Mouse (Mus musculus) limb, embryonic 12.5 days (tissue): ENCODE measurements around the gene Slc9a5. TPM values are rescaled to one million over a fixed set of nuclear protein-coding genes. Genes with fewer than 3 reads are reported as not detected.

ENCODE experiments used
- ATAC-seq: fragments of 200-750 bp; cut with Nextera tagmentation; 2 replicates; pipeline ENCODE4 v1.8.0; 2017; ENCODE audit warnings: low read depth, moderate TSS enrichment; ENCODE audit not compliant: insufficient number of reproducible peaks, insufficient read depth, low FRiP score, low TSS enrichment
- H3K27ac ChIP-seq: fragments of 300-500 bp; sonication (generic); 2 replicates; pipeline ENCODE4 v1.5.1; 2016; ENCODE audit warnings: mild to moderate bottlenecking, moderate library complexity
- H3K27me3 ChIP-seq: fragments of 300-500 bp; sonication (generic); 2 replicates; pipeline ENCODE4 v1.6.1; 2016; ENCODE audit warnings: mild to moderate bottlenecking, moderate library complexity
- H3K36me3 ChIP-seq: fragments of 300-500 bp; sonication (generic); 2 replicates; pipeline ENCODE4 v1.6.1; 2016; ENCODE audit warnings: mild to moderate bottlenecking, moderate library complexity
- H3K4me1 ChIP-seq: fragments of 300-500 bp; sonication (generic); replicated peaks from 2 replicates; pipeline ENCODE4 v1.6.1; 2016
- H3K4me2 ChIP-seq: fragments of 300-500 bp; sonication (generic); 2 replicates; pipeline ENCODE4 v1.6.1; 2016; ENCODE audit warnings: mild to moderate bottlenecking, moderate library complexity
- H3K4me3 ChIP-seq: fragments of 300-500 bp; sonication (generic); replicated peaks from 2 replicates; pipeline ENCODE4 v1.5.1; 2016; ENCODE audit warnings: mild to moderate bottlenecking
- H3K9ac ChIP-seq: fragments of 300-500 bp; sonication (generic); replicated peaks from 2 replicates; pipeline ENCODE4 v1.6.1; 2016; ENCODE audit warnings: mild to moderate bottlenecking, moderate library complexity
- H3K9me3 ChIP-seq: fragments of 300-500 bp; sonication (generic); 2 replicates; pipeline ENCODE4 v1.6.1; 2016; ENCODE audit warnings: mild to moderate bottlenecking, moderate library complexity
- WGBS: fragments of 180-500 bp; shearing (Covaris S2); methylation state at CpG from one replicate; pipeline ENCODE4 v1.1.7; 2016; 5-methylcytosine and 5-hydroxymethylcytosine counted together
- polyA plus RNA-seq: library from polyadenylated mRNA; unstranded; fragments of >200 nt; fragmentation: Nextera tagmentation; extraction: Ambion mirVana; gene quantifications from 2 replicates; pipeline ENCODE4 v1.2.1, GENCODE M21; 2016

Gene Slc9a5
- polyA plus RNA-seq, 1 experiment from 2014 or later, result 7.0 TPM

- Histone ChIP-seq H3K9me3 (no peaks in the 10 kb centered on the region), H3K4me2 (no peak overlapping the region), H3K4me3 (no peak overlapping the region), H3K27me3 (no peaks in the 10 kb centered on the region), H3K9ac (no peak overlapping the region), H3K4me1 (peaks cover 13% of the 10 kb centered on the region), H3K36me3 (peaks cover 76% of the 10 kb centered on the region), H3K27ac (no peak overlapping the region)
- 92% methylated on average over 12 of the region's 12 CpGs for WGBS
- no peak for ATAC-seq
These were observed 18.3 kb upstream of the Slc9a5 start for GRCm38 (mm10) chr8:105330325-105330724.

- Histone ChIP-seq H3K27ac (no peak overlapping the region), H3K4me2 (no peak overlapping the region), H3K36me3 (peaks cover 88% of the 10 kb centered on the region), H3K9me3 (no peaks in the 10 kb centered on the region), H3K4me3 (no peak overlapping the region), H3K4me1 (peaks cover 9% of the 10 kb centered on the region), H3K9ac (no peak overlapping the region), H3K27me3 (no peaks in the 10 kb centered on the region)
- WGBS, result 93% methylated on average over 22 of the region's 22 CpGs
- ATAC-seq, result no peak
These were observed 17.2 kb upstream of the Slc9a5 start for GRCm38 (mm10) chr8:105331469-105331868.

- peaks cover 7% of the 10 kb centered on the region for H3K4me1 ChIP-seq
- no peak overlapping the region for H3K4me3 ChIP-seq
- H3K9me3 ChIP-seq, result no peaks in the 10 kb centered on the region
- H3K4me2 ChIP-seq, result no peak overlapping the region
- no peak overlapping the region for H3K9ac ChIP-seq
- 0 out of 2 replicates have a peak, but pooled peaks cover 3% of the 10 kb centered on the region for H3K27me3 ChIP-seq
- 94% methylated on average over 9 of the region's 9 CpGs for WGBS
- ATAC-seq, result no peak
- no peak overlapping the region for H3K27ac ChIP-seq
- peaks cover 92% of the 10 kb centered on the region for H3K36me3 ChIP-seq
These were observed 16.7 kb upstream of the Slc9a5 start for GRCm38 (mm10) chr8:105331931-105332330.

GRCm38 (mm10) chr8:105332523-105332922, 16.1 kb upstream of the Slc9a5 start:
- Histone ChIP-seq H3K9me3 (no peaks in the 10 kb centered on the region), H3K4me1 (peaks cover under 1% of the 10 kb centered on the region), H3K4me3 (no peak overlapping the region), H3K36me3 (peaks cover 98% of the 10 kb centered on the region), H3K27ac (no peak overlapping the region), H3K9ac (no peak overlapping the region), H3K27me3 (0 out of 2 replicates have a peak, but pooled peaks cover 6% of the 10 kb centered on the region), H3K4me2 (no peak overlapping the region)
- ATAC-seq, result no peak
- WGBS, result 85% methylated on average over 2 of the region's 2 CpGs

GRCm38 (mm10) chr8:105336373-105337130, 12.1 kb upstream of the Slc9a5 start:
- Histone ChIP-seq H3K9ac (no peak overlapping the region), H3K4me1 (0 out of 2 replicates have a peak, but pooled peaks cover 6% of the 10 kb centered on the region), H3K4me2 (no peak overlapping the region), H3K9me3 (no peaks in the 10 kb centered on the region), H3K36me3 (peaks cover 71% of the 10 kb centered on the region), H3K27me3 (0 out of 2 replicates have a peak, but pooled peaks cover 6% of the 10 kb centered on the region), H3K4me3 (no peak overlapping the region), H3K27ac (no peak overlapping the region)
- ATAC-seq, result 0 out of 2 replicates have a peak, but pooled peaks have one; percentile 10
- WGBS, result 42% methylated on average over 32 of the region's 32 CpGs

- Histone ChIP-seq H3K9me3 (no peaks in the 10 kb centered on the region), H3K36me3 (peaks cover 46% of the 10 kb centered on the region), H3K4me3 (no peak overlapping the region), H3K27ac (peak overlapping the region; percentile 66; the same call in 1 of the 2 replicates), H3K4me1 (0 out of 2 replicates have a peak, but pooled peaks cover 6% of the 10 kb centered on the region), H3K4me2 (no peak overlapping the region), H3K9ac (peak overlapping the region; percentile 34; the same call in 1 of the 2 replicates), H3K27me3 (0 out of 2 replicates have a peak, but pooled peaks cover 6% of the 10 kb centered on the region)
- no peak for ATAC-seq
- WGBS, result 16% methylated on average over 4 of the region's 4 CpGs
These were observed 9.7 kb upstream of the Slc9a5 start for GRCm38 (mm10) chr8:105338992-105339391.

- ATAC-seq, result no peak
- Histone ChIP-seq H3K4me2 (no peak overlapping the region), H3K4me3 (no peak overlapping the region), H3K9ac (no peak overlapping the region), H3K36me3 (peaks cover 35% of the 10 kb centered on the region), H3K9me3 (no peaks in the 10 kb centered on the region), H3K27ac (no peak overlapping the region), H3K4me1 (peaks cover 6% of the 10 kb centered on the region), H3K27me3 (0 out of 2 replicates have a peak, but pooled peaks cover 6% of the 10 kb centered on the region)
- WGBS, result 81% methylated on average over 6 of the region's 6 CpGs
These were observed 8.6 kb upstream of the Slc9a5 start for GRCm38 (mm10) chr8:105339886-105340635.

GRCm38 (mm10) chr8:105341399-105341798, 7.2 kb upstream of the Slc9a5 start:
- Histone ChIP-seq H3K4me3 (no peak overlapping the region), H3K36me3 (peaks cover 22% of the 10 kb centered on the region), H3K9me3 (no peaks in the 10 kb centered on the region), H3K9ac (no peak overlapping the region), H3K4me2 (no peak overlapping the region), H3K27ac (no peak overlapping the region), H3K27me3 (0 out of 2 replicates have a peak, but pooled peaks cover 6% of the 10 kb centered on the region), H3K4me1 (peaks cover 20% of the 10 kb centered on the region)
- ATAC-seq, result no peak
- 59% methylated on average over 8 of the region's 8 CpGs for WGBS

- WGBS, result 85% methylated on average over 4 of the region's 4 CpGs
These were observed 5.9 kb upstream of the Slc9a5 start for GRCm38 (mm10) chr8:105342768-105343167.

GRCm38 (mm10) chr8:105343791-105344574, 4.7 kb upstream of the Slc9a5 start:
- Histone ChIP-seq H3K27me3 (no peaks in the 10 kb centered on the region), H3K9me3 (no peaks in the 10 kb centered on the region), H3K4me2 (no peak overlapping the region), H3K9ac (no peak overlapping the region), H3K4me3 (no peak overlapping the region), H3K4me1 (peaks cover 21% of the 10 kb centered on the region), H3K36me3 (no peaks in the 10 kb centered on the region), H3K27ac (no peak overlapping the region)
- no peak for ATAC-seq
- WGBS, result 72% methylated on average over 8 of the region's 8 CpGs

More at GRCm38 (mm10) chr8:105342768-105343167, 5.9 kb upstream of the Slc9a5 start:
- Histone ChIP-seq H3K4me3 (no peak overlapping the region), H3K9ac (no peak overlapping the region), H3K9me3 (no peaks in the 10 kb centered on the region), H3K27ac (no peak overlapping the region), H3K36me3 (peaks cover 8% of the 10 kb centered on the region; the same call in 1 of the 2 replicates), H3K4me1 (peaks cover 27% of the 10 kb centered on the region), H3K4me2 (no peak overlapping the region), H3K27me3 (no peaks in the 10 kb centered on the region)
- no peak for ATAC-seq
